In the genomic region with DNA sequence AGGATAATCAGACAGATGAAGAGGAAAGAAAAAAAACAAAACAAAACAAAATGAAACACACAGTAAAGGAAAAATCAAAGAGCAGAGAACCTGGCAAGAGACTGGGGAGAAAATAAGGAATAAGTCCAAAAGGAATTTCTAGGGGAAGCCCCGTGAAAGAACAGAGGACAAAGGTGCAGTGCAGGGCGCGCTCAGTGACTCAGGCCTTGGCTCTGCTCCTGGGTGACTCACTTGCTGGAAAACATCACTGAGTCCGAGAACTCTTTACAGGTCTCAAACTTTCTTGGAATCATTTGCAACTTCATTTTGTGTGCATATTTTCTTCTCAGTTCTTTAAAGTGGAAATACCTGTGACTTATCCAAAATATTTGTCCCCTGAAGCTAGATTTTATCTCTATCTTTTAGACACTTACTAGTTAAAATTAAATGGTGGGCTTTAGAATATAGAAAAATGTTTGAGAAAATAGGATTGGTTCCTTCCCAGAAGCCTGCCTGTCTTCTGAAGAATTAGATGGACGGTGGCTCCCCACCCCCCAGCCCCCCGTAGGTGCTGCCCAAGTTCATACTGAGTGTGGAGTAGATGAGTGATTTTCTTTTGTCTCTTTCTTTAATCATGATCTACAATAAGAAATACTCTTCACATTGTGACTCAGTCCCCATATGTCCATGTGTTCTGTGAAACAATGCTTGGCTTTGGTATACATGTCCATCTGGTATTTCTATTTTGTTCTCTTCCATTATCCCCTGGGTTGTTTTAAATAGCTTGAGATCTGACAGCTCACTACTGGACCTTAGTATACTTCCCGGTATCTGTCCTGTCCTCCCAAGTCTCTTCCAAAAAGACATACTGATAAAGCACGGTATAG, we compare ENCODE assay signal across 9 mouse cellular contexts.
DNase-seq lines count a peak whose midpoint lies in the region; ATAC-seq lines count a peak whose summit lies in the region.
"Had no signal": no experiment of that assay in that cellular context is flagged by ENCODE, and none has a peak within 500 bp of the region (broad histone marks: within the 10 kb centered on the region; RNA-seq: fewer than 3 reads in every experiment).

No protein-coding gene starts in this region.

- no peaks in the 10 kb centered on the region for H3K36me3 ChIP-seq in heart, embryonic 10.5 days
- H3K36me3 ChIP-seq in heart, embryonic 16.5 days (ENCODE audit: control insufficient read depth, insufficient read depth): no peaks in the 10 kb centered on the region

- no peak overlapping the region for H3K9ac ChIP-seq in heart, embryonic 16.5 days (ENCODE audit: low read length)

- peak; percentile 69; the same call in 1 of the 2 replicates for ATAC-seq in heart, embryonic 16.5 days (replicated peaks; ENCODE audit: extremely low read depth, insufficient read depth, low FRiP score)

- WGBS in heart, embryonic 10.5 days: 57% methylated on average over 8 of the region's 8 CpGs
- WGBS in heart, embryonic 16.5 days: 43% methylated on average over 8 of the region's 8 CpGs

- H3K4me1 ChIP-seq in heart, embryonic 10.5 days: peaks cover 11% of the 10 kb centered on the region; the same call in 1 of the 2 replicates
- peaks cover 19% of the 10 kb centered on the region for H3K4me1 ChIP-seq in heart, embryonic 16.5 days (ENCODE audit: control insufficient read depth, insufficient read depth, low read length)

- no peaks in the 10 kb centered on the region for H3K9me3 ChIP-seq in heart, embryonic 10.5 days
- H3K9me3 ChIP-seq in heart, embryonic 16.5 days (replicated peaks; ENCODE audit: control insufficient read depth, low read length): no peaks in the 10 kb centered on the region
- H3K9me3 ChIP-seq: megakaryocyte, embryonic 14.5 days had no signal

- no peak overlapping the region for H3K4me3 ChIP-seq in heart, embryonic 10.5 days
- no peak overlapping the region for H3K4me3 ChIP-seq in heart, embryonic 16.5 days (ENCODE audit: low read length)

- H3K27me3 ChIP-seq in heart, embryonic 10.5 days (ENCODE audit: insufficient read depth, poor library complexity, severe bottlenecking): no peaks in the 10 kb centered on the region
- no peaks in the 10 kb centered on the region for H3K27me3 ChIP-seq in heart, embryonic 16.5 days (ENCODE audit: control insufficient read depth, insufficient read depth, low read length)

- no peak overlapping the region for H3K27ac ChIP-seq in heart, embryonic 10.5 days
- peak overlapping the region; percentile 55 for H3K27ac ChIP-seq in heart, embryonic 16.5 days (ENCODE audit: low read length)

- peak; percentile 96 for DNase-seq in heart, adult 11 months
- no peak for DNase-seq in heart, embryonic 10.5 days (ENCODE audit: low spot score)
- peak; percentile 85 for DNase-seq in Muller cell, postnatal 12 days (ENCODE audit: inconsistent ontology term)
- peak; percentile 71 to 78 for DNase-seq in cerebellum, postnatal 36 days
- DNase-seq in layer of hippocampus, postnatal 14 days (ENCODE audit: low spot score in 2 of 2): peak; percentile 23 to 67
- DNase-seq in telencephalon, adult 2 months (ENCODE audit: low read depth, low spot score): peak; percentile 48
- DNase-seq in c-Kit-positive CD71-positive TER-119-positive erythroid progenitor cells, embryonic 14.5 days (ENCODE audit: low spot score): no peak

- no peak overlapping the region for H3K4me2 ChIP-seq in heart, embryonic 16.5 days (ENCODE audit: low read depth, low read length)

Comparison
In these comparisons a context has a peak if more than half of its experiments do, and no peak if none do; other contexts are left out.
1. DNase-seq: peak in heart, adult 11 months (single experiment), Muller cell, postnatal 12 days (single experiment), cerebellum, postnatal 36 days (2 of 2), layer of hippocampus, postnatal 14 days (2 of 2) and telencephalon, adult 2 months (single experiment); none in heart, embryonic 10.5 days (single experiment) and c-Kit-positive CD71-positive TER-119-positive erythroid progenitor cells, embryonic 14.5 days (single experiment).